Mouse (Mus musculus): ENCODE data around the gene Cpxm2. TPM values are rescaled to one million over a fixed set of nuclear protein-coding genes. Genes with fewer than 3 reads are reported as not detected.

Cpxm2 gene
- total RNA-seq (2015) (not detected in 2 replicates), total RNA-seq (2017) (not detected in 2 replicates)

DNA sequence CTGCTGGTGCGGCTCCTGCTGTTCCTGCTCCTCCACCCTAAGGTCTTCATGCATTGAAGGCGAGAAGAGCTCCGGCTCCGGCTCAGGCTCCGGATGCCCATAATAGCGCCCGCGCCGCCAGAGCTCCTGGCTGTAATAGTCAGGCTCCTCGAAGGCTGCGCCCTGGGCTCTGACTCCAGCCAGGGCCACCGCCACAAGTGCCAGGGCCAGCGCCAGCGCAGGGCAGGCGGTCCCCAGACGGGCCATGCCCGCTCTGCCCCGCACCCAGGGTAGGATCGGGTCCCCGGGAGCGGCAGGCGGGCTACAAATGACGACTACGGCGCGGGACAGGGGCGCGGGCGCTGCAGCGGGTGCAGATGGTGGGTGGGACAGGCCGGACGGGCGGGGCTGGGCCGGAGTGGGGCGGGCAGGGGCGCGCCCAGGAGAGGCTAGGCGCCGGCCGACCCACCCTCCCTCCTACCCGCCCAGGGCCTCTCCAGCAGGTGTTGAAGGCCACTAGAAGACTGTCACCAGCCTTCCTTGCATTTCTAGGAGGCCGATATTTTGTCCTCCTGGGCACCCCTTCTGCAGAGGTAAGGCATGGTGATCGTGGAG is at the start of gene Cpxm2:
Gene Cpxm2 (minus strand): TSS at position 372 of the 594 bp plus-strand sequence.
- no peak for ATAC-seq (replicated peaks; ENCODE audit: poor library complexity)

DNA sequence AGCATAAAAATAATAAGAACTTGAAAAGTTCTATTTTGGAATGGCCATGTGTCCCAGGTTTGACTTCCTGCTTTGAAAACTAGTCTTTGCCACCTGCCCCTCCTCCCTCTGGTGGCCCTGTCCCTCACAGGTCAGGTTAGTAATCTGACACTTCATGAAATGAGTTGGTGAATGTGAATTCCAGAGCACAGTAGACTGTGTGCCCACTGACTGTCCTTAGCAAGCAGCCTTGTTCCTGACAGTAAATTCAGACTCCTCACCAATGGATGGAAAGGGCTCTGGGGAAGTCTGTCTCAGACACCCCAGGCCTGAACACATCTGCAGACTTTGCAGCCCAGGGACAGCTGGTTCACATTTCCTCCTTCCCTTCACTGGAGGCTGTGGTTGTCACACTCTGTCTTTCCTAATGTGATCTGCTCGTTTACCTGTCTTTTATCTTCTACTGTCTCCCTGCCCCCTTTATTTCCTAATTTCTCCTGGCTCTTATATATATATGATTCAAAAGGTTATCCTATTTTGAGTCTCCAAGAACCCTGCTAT is 49.6 kb upstream of the Cpxm2 start:
- no peak for ATAC-seq (replicated peaks; ENCODE audit: poor library complexity)

DNA sequence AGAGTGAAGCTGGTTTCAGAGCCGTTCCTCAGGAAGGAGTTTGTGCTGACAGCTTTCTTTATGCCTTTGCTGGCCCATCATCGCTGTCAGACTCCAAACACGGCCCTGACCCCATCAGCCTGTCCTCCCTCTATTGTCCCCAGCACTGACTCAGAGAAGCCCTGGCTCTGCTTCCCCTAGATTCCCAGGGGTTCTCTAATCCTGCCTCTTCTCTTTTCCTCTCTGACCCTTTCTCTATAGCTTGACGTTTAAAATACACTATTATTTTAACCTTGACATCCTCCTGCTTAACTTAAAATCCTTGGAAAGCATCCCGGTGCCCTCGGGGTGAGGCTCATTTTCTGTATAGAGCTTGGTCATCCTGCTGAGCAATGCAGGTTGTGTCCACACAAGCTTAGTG is 45.1 kb upstream of the Cpxm2 start:
- ATAC-seq (replicated peaks; ENCODE audit: poor library complexity), result no peak

DNA sequence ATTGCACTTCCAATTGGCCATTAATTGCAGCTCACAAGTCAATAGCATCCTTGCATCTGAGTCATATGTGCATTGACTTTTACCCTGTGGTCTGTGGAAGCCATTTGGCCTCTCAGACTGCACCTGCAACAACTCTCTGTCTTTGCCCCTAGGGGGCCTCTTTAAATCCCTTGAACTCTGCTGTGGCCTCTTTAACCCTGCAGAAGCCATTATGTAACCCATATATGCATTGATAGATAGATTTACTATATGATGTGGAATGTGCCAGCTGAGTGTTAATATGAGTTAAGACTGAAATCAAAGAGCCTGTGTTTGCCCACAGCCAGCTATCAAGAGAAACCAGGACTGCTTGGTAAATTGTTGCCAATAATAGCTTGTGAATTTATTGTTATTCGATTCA is 44.3 kb upstream of the Cpxm2 start:
- no peak for ATAC-seq (replicated peaks; ENCODE audit: poor library complexity)

DNA sequence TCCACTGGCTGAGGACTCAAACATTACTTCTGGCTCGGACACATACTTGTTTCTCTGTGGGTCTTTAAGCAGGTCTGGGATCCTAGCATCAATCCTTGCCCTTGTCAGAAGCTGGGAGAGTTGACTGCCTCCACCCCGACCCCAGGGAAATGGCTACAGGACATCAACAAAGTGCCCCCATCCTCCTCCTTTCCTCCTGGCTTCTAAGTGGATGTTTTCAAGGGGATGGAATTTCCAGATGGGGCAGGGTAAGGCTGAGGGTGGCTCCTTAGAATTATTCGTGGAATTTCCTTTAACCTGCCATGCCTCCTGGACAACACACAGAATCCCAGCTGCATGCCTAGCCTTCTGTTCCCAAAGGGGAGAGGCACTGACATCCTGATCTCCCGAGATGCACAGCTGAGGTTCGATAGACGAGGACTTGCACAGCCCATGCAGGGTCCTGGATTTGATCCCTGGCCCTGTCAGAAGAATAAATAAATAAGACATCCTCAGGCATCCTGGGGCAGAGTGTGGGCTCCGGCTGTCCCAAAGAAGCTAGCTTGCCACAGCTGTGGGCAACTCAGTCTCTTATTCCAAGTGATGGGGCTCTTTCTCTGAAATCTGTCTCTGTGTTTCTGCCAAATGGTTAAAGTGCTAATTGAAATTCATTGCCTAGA is 43.4 kb upstream of the Cpxm2 start:
- no peak for ATAC-seq (replicated peaks; ENCODE audit: poor library complexity)

DNA sequence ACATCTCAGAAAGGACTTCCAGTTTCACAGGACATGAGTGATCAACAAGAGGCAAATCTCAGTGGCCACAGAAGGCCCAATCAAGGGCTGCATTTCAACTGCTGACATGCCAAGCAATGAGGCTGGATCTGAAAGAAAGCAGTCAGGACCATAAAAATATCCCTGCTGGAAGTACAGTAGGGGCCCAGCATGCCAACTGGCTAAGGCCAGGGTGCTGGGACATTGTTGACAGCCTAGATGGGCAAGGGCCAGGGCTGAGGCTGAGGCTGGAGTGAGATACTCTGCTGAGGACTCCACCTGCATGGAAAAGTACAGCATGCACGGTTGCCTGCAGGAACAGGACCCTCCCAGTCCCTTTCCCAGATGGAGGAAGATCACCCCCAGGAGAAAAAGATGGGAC is 42.0 kb upstream of the Cpxm2 start:
- ATAC-seq (replicated peaks; ENCODE audit: poor library complexity), result no peak

DNA sequence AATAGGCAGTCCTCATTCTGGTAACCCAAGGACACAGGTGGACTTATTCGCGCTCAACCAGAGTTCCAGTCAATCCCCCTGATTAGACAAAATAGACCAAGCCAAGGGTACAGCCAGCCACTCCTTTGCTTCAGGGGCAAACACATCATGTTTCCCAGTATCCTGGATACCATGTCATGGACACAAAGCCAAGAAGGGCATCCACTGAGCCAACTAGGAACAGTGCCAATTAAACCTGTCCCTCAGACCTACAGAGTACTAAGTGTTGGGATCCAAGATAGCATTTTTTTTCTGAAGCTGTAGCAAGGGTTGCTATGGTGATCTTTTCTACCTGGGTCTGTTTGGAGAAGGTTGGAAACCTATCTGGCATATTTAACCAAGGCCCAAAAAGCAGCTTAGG is 39.1 kb upstream of the Cpxm2 start:
- ATAC-seq (replicated peaks; ENCODE audit: poor library complexity), result no peak

DNA sequence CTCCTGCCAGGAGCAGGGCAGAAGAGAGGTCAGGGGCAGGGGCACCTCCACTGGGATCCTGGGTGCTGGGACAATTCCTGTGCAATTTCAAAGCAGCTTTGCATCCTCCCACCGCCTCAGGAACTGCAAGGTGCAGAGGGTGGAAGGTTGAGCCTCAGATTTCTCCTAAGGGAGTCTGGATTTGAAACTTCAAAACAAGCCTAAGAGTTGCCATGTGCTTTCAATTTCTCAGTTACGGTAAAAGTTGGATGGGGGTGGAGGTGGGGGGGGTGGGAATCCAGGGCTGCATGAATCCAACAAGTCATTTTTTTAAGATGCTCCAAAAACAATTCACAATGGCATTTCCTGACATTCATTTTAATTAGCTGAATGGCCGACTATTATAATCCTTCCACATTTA is 32.9 kb upstream of the Cpxm2 start:
- ATAC-seq (replicated peaks; ENCODE audit: poor library complexity), result no peak

DNA sequence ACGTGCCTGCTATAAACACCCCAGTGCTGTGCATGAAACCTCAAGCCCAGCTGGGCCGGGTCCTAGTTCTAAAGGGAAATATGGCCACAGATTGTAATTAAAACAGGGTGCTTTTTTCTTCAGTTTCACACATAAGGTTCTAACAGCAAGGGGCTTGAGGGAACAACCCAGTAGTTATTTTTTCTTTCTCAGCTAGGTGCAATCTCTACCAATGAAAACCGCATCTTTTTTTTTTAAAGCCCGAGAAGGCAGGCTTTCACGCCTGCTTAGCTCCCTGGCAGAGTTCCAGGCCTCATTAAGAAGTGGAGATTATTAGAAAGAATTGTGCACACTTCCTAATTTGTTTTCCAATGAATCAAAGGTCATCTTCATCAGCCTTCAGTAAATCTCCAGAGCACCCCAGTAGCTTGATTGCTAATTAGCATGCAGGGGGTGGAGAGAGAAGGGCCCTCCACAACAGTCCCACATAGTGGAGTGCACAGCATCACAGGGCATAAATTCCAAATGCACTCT is 29.4 kb upstream of the Cpxm2 start:
- ATAC-seq (replicated peaks; ENCODE audit: poor library complexity), result no peak

DNA sequence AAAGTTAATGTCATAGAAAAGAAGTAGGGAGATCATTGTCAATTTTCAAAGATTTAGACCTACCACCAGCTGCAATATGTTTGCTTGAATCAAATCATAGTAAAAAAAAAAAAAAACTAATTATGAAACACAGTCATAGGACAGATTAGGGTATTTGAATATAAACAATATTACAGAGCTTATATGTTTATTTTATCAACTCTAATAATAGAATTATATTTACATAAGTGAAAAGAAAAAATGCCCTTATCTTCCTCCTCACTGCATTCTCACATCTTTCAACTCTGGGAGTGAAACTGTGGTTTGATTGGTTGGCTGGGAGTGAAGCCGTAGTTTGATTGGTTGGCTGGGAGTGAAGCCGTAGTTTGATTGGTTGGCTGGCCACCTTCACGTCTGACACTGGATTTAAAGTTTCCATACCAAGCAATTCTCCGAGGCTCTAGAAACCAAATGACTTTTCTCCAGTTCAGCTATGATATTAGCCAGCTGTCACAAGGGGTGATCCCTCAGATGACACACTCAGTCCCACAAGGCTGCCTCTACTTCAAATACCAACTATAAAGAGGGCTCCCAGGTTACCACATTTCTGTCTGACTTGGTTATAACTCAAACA is 27.2 kb upstream of the Cpxm2 start:
- ATAC-seq (replicated peaks; ENCODE audit: poor library complexity), result no peak

DNA sequence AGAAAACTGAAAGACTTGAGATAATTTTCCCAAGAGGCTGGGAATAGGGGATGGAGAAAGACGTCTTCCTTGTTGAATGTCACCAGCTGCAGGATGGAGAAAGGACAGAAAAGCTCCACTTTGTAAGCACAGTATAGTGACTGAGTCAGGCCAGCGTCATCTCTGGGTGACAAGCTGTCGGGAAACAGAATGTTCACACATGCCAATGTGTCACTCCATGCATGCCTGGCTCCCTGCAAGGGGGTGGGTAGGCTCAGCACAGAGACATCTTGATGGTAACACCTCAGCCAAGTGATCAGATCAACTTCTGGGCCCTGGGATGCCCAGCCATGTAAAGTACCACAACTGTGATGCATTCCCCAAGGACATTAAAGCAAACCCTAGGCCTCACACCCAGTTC is 26.5 kb upstream of the Cpxm2 start:
- ATAC-seq (replicated peaks; ENCODE audit: poor library complexity), result no peak

DNA sequence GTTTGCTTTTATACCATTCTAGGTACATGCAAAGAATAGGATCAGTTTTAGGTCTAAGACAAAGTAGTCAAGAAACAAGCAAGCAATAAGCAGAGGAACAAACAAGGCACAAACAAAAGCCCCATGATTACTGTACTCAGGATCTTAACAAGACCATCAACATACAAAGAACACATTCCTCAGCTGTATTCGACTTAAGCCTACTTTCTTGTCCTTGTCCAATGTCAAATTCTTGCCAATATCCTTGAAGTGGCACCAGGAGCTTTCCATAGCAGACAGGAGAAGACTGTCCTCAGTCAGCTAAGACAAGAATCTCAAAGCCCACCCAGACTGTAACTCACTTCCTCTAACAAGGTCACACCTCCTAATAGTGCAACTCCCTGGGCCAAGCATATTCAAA is 24.5 kb upstream of the Cpxm2 start:
- no peak for ATAC-seq (replicated peaks; ENCODE audit: poor library complexity)

DNA sequence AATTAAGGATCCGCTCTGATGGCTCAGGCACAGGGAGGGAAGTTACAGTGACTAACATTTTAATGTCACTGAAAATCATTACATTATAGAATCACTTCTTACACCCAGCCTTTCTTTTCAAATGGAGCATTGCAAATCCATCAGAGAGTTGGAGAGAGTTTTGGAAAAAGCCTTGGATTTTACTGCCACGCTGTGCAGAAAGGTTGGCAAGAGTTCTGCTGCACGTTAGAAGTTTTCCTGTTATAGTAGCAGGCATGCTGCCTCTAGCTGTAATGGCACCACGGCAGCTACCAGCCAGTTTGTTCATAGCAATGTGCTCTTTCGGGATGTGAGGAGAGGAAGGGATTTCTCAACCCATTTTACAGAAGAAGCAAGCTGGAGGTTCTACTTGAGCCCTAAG is 20.2 kb upstream of the Cpxm2 start:
- no peak for ATAC-seq (replicated peaks; ENCODE audit: poor library complexity)

DNA sequence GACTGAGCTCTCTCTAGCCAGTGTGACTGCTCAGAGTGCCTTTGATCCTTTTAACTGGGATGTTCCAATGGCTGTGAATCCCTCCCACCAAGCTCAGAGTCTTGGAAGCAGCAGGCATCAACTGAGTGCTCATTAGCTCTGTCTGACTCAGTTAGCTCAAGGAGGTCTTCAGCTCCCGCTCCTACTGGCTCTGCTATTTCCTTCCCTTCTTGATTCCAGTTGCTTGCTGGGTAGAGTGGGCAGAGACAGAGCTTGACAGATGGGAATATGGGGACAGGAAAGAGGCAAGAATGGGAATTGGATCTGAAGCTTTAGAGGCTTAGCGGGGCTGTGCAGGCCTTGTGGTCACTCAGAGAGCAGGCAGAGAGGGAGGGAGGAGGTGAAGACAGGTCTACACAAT is 19.8 kb upstream of the Cpxm2 start:
- no peak for ATAC-seq (replicated peaks; ENCODE audit: poor library complexity)

DNA sequence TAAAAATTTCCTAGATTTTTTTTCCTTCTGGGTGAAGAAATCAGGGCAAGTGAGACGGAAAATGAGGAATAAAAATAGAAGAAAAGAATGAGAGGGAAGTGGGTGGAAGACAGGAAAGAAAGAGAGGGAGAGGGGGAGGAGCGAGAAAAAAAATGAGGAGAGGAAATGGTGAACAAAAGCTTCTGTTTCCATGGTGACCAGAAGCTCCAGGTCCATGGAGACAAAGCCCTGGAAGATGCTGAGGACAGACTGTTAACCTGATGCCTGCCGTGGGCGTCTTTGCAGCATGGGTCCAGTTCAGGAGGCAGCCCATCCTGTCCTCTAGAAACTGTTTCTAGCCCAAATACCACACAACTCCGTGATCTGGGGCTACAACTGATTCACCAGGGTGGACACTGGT is 17.7 kb upstream of the Cpxm2 start:
- no peak for ATAC-seq (replicated peaks; ENCODE audit: poor library complexity)

DNA sequence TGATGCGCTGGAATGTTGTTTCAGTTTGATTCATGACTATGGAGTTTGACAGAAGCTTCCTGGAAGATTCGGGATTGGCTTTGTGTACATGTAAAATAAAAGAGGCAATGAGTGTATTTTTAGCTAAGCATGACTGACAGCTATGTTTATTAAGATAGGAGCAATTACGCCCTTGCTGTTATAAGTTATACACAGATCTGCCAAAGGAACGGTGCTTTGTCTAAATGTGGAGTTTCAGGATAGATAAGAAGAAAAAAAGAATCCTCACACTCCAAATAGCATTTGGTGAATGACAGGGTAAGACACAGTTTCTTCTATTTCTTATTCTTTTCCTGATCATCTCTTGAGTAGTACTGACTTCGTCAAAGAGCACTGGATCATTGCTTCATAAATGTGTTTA is 17.2 kb upstream of the Cpxm2 start:
- no peak for ATAC-seq (replicated peaks; ENCODE audit: poor library complexity)

DNA sequence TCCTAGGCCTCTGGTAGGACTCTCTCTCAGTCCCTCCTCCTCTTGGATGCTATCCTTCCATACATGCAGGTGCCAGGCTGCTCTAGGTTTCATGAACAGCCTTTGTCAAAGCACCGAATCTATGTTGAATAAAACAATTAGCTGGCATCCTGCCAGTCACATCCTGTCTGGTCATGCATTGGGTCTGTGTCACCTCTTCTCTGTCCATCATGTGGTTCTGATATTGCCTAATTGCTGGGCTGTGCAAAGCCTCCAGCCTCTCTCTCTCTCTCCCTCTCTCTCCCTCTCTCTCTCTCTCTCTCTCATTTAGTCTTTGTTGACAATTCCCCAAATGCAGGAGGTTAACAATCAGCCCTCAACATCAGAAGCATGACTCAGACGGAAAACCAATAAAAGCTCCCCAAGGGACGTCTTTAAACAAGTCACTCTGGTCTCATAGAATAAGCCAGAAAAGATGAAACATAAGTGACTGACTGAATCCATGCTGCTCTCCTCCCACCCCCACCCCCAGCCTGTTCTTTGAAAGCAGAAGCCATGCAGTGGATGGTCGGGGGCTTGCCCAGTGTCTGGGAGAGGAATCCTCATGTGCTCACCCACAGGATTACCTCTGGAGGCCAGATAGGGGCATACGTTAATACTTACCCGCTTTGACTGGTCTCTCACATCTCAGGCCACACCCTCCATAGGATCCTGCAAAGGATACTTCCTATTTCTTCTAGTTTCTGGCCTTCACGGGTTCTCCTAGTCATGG is 15.1 kb upstream of the Cpxm2 start:
- no peak for ATAC-seq (replicated peaks; ENCODE audit: poor library complexity)

DNA sequence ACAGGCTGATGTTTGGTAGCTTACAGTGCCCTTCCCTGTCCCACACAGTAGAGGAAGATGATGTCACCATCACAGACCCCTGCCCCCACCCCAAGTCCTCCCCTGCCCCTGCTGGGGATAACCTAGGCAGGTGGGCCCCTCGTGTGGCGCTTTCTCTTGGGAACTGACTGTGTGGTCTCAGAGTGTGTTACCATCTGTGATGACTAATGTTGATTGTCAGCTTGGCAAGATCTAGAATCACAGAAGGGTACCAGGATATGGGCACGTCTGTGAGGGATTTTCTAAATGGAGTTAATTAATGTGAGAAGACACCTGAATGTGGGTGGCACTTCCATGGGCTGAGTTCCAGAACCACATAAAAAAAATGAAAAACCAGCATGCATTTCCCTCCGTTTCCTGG is 12.7 kb upstream of the Cpxm2 start:
- ATAC-seq (replicated peaks; ENCODE audit: poor library complexity), result no peak

DNA sequence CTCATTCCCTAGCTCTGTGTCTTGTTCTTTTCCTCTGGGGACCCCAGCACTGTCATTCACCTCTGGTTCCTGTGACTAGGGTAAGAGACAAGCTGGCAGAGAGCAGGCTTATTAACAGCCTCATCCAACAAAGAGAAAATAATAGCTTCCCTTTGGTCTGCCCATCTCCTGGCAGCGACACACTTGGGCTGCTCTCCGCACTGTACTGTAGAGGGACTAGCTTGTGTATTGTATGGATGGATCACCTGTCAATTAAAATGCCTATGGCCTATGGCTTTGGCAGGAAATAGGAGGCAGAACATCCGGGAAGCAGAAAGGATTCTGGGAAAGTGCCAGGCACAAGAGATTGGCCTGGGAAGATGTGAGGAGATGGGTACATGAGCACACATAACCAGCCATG is 7.7 kb upstream of the Cpxm2 start:
- no peak for ATAC-seq (replicated peaks; ENCODE audit: poor library complexity)

DNA sequence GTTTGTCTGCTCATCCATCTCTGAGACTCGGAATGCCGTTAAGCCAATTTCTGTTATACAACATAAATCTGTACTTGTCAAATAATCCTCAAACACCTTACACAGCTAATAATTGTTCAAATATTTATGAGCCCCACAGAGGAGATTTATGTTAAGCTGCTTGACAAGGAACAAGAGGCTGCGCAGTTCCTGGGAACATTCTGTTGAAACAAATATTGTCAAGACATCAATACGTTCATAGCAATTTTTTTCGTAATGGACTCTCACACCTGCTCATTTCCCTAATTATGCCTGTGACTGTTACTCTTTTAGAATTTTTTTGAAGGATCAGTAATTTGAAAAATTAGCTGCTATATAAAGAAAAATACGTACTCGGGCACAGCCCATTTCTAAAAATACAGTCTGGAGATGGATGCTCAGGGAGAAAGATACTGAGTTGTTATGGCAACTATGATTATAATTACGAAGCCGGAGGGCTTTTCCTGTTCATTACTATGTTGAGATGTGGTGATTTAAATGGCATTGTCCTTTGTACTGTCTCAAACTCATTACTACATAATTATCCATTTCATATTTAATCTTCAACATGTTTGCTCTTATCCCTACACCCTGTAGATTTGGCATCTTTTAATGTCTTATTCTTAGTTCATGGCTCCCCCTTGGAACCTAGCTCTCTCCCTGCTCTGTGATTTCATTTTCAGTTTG is 3.9 kb upstream of the Cpxm2 start:
- no peak for ATAC-seq (replicated peaks; ENCODE audit: poor library complexity)

DNA sequence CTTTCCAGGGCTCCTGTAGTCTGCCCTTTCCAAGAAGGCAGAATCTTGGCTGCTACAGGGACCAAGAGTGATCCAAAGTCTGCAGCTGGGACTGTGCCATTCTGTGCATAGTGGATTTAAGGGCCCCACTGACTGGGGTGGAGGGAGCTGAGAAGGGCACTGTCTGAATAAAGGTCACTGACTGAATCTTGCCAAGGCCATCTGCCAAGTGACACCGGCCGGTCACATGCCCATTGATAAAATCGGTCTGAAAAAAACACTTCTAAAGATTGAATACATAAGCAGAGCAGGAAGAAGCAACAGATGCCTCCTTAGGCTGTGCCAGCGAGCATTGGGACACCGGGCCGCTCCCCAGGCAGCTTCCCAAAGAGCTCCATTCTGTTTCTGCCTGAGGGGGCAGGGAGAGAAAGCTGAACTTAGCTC is 803 bp downstream of the Cpxm2 start:
- ATAC-seq (replicated peaks; ENCODE audit: poor library complexity), result no peak

All from megakaryocyte progenitor cell, adult 5-6 weeks (primary cell).